Mouse (Mus musculus) embryo, embryonic 10.5 days (tissue): ENCODE data around the gene Adamts15.

Experiments
- DNase-seq: peaks from one replicate; pipeline ENCODE4 v3.0.0-alpha.2; 2015; ENCODE audit warnings: low spot score

Adamts15 gene

DNA sequence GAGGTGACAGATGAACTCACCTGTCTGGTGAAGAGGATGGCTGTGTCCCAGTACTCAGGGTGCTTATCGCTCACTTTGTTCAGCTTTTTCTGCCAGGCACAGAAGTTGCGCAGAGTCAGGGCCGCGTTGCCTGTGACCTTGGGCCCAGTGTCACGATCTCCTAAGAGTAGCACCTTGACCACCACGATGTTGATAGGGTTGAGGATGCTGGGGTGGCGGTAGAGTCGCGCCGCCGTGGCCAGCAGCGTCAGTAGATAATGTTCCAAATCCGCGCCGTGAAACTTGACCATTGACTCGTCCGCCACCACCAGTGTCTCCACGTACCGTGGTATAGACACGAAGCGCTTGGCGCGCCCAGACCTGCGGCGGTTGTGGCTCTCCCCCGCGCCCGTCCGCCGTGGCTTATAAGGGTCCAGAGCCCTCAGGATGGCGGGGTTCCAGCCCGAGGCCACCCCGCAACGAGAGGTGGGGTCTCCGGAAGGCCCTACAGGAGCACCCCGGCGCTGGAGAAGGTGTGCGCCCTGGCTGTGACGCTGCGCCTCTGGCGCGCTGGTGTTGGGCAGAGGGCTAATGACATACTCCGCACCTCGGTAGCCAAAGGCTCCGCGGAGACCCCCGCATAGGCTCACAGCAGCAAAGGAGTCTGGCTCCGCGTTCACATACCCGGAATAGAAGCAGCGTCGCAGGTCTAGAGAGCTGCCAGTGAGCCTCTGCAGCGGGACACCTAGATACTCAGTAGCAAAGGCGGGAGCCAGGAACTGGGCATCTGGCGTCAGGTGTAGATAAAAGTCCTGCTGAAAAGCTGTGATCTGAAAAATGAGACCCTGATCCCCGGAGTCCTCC is 770 bp downstream of the Adamts15 start:
- peak; percentile 44 for DNase-seq

DNA sequence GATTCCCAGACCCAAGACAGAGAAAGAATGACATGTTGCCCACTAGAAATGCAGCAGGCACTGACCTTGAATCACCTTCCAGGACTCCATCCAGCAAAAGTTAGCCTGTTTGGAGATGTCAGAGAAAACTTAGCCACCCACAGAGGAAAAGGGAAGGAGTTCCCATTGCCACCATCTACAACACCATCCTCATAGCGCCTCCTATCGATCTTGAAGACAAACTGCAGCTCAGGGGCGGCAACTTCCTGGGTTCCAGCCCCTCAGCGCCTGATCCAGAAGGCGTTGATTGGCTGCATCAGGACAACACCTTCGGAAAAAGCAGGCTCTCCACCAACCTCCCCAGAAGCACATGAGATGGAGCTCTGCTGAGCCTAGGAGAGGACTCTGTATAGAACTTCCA is 1.5 kb downstream of the Adamts15 start:
- DNase-seq, result peak; percentile 64

GRCm38 (mm10) chr9:30919686-30920085 is 2.6 kb downstream of the Adamts15 start:
- no peak for DNase-seq

- DNase-seq, result no peak
These were observed 3.5 kb downstream of the Adamts15 start for GRCm38 (mm10) chr9:30918466-30919356.

DNA sequence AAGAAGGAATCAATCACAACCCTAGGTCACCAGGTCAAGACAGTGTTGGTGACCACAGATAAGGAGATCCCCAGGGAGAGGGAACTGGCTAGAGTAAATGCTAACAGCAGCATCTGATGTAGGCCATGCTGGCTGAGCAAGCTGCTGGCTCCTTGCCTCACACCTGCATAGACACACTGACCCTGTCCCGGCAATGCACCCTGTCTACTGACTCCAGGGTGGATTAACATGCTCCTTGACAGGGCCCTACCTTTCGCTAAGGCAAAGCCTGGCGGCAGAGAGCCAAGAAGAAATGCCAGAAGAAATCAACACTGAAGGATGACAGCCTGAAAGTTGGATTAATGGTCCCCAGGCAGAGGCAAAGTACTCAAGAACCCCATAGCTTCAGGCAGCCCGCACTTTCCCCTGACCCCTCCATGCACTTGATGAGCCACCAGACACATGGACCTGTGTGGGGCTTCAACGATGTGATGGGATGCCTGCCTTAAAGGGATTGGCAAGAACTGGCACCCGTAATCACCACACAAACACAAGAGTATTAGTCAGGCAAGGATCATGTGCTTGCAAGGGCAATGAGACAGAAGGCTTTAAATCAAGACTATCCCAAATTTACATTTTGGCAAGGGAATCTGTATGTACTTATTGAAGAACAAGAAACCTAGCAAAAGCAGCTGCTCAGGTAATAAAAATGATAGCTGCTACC is 5.8 kb downstream of the Adamts15 start:
- DNase-seq, result no peak

- no peak for DNase-seq
These were observed 8.0 kb downstream of the Adamts15 start for GRCm38 (mm10) chr9:30914241-30914640.

- DNase-seq, result no peak
These were observed 8.8 kb downstream of the Adamts15 start for GRCm38 (mm10) chr9:30913429-30913828.

GRCm38 (mm10) chr9:30912161-30912560 is 10.1 kb downstream of the Adamts15 start:
- DNase-seq, result no peak

GRCm38 (mm10) chr9:30910491-30910890 is 11.8 kb downstream of the Adamts15 start:
- DNase-seq, result no peak

DNA sequence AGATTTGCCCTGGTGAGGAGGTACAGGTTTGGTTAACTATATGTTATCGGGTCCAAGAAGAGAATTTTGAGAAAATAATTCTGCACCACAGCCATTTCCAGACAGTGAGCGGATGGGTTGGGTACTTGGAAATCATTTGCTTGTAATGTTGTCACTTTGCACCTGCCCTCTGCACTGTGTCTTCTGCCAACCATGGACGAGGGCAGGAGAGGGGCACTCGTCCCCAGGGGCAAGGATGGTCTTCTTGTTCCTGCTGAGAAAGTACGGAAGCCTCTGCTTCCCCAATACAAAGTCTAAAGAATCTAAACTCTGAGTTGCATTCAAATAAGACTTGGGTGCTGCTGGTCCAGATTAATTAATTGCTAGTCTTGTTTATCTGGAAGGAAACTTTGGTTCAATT is 13.3 kb downstream of the Adamts15 start:
- no peak for DNase-seq

GRCm38 (mm10) chr9:30908296-30908690 is 14.0 kb downstream of the Adamts15 start:
- DNase-seq, result no peak

DNA sequence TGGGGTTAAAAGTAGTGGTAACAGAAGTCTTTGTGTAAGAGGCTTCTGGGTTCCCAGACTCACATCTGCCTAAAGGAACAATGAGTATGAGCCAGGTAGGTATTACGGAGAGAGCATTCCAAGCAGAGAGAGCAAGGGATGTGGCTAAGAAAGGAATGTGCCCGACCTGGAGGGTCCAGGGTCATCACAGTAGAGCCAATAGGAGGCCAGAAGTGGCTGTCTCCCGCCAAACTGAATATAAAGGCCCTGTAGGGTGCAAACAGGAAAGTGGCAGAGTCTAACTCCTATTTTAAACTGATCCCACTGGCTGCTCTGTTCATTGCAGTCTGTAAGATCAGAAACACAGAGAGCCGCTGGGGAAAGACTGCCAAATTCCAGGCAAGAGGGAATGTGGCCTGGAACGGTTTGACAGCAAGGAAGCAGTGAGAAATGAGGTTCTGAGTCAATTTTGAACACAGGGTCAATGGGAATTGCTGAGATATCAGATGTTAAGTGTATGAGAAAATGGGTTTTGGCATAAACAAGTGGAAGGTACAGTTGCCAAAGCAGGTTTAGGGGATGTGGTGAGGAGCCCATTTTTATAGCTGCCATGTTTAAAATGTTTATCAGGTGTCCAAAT is 14.5 kb downstream of the Adamts15 start:
- DNase-seq, result no peak

DNA sequence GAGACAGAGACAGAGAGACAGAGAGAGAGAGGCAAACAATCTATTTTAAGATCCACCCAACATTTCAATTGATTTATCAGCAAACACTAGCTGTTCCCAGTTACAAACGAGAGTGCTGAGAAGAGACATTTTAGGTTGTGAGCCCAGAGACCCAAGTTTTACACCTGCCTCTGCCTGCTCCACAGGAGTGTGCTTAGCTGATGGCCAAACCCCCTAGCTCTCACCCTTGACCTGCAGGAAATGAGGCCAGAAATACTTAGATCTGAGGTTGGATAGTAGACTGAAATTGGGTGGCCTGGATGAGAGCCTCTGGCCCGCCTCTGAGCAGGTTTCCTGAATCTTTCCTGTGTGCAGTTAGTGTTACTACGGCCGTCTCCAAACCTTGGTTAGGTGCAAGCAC is 15.8 kb downstream of the Adamts15 start:
- no peak for DNase-seq

DNA sequence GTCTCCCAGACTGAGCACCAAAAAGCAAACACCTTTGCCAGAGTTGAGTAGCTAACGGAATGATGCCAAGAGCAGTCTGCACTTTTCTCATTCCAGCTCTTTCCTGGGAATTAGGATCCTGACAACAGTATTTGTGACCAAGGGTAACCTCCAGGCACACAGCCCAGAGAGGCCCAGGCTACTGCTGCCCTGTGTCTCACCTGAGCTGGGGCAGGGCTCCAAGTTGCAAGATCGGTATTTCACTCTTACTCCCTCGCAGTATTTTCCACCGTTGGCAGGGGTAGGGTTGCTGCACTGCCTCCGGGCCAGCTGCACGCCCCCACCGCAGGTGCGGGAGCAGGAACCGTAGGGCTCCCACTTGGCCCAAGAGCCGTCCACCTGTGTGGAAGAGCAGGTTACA is 16.4 kb downstream of the Adamts15 start:
- DNase-seq, result no peak

DNA sequence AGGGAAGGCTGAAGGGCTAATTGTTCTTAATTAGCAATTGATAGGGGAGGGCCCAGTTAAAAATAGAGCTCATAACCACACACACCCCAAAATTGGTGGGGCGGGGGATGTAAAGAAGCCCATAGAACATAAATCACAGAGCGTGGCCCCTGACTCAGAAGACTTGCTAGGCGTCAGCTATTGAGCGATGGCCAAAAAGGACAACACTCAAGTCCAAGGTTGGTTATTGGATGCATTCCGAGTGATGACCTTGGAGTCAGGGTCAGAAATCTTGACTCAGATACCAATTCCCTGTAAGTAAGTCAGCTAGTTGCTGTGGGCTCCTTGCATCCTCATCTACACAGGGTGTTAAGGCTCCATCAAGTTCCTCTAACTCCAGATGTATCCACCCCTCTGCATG is 19.0 kb downstream of the Adamts15 start:
- DNase-seq, result no peak

GRCm38 (mm10) chr9:30902641-30903040 is 19.6 kb downstream of the Adamts15 start:
- no peak for DNase-seq

- DNase-seq, result no peak
These were observed 20.1 kb downstream of the Adamts15 start for GRCm38 (mm10) chr9:30902152-30902551.

GRCm38 (mm10) chr9:30897169-30897568 is 25.1 kb downstream of the Adamts15 start:
- DNase-seq, result no peak

DNA sequence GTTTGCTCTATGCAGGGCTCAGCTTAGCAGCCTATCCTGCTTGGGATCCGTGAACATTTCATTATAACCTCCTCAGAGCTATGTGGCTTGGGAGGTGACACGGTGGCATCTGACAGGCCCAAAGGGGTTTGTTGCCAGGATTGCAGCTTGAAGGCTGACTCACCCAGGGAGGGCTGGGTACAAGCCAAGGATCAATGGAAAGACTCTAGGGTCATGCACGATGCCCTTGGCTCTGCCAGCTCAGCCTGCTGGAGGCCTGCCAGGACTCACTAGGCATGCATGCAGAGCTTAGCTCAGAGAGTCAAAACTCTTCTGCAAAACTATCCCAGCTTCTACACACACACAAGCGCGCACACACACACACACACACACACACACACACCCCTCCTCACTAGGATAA is 25.5 kb downstream of the Adamts15 start:
- no peak for DNase-seq

GRCm38 (mm10) chr9:30895618-30896017 is 26.6 kb downstream of the Adamts15 start:
- no peak for DNase-seq

DNA sequence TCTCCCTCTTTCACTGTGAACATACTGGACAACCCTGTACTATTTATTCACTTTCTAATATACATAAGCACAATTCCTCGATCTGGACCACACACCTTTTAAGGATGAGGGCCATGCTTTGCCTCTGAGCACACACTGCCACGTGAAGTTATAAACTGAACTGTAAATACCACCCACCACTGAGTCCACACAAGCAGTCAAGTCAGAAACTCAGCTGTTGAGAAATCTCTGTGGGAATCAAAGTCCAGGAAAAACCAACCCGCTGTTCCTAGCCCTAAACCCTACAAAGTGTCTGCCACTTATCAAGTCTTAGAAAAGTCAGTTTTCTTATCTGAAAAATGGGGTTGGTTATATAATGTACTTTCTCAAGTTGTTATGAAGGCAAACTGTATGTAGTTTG is 36.0 kb downstream of the Adamts15 start:
- DNase-seq, result no peak

GRCm38 (mm10) chr9:30880553-30880952 is 41.7 kb downstream of the Adamts15 start:
- DNase-seq, result no peak
